Mouse (Mus musculus) embryo, embryonic 11 days (tissue): ENCODE measurements around the gene Cfap221.

Experiments
- DNase-seq: peaks from one replicate; pipeline ENCODE4 v3.0.0-alpha.2; 2015

Gene Cfap221

GRCm38 (mm10) chr1:119996798-119997581 lies at the start of gene Cfap221:
TSS of gene Cfap221 (minus strand) at chr1:119997234.
- peak; percentile 93 for DNase-seq

- DNase-seq: no peak
Measured at GRCm38 (mm10) chr1:120044584-120044983, 47.5 kb upstream of the Cfap221 start.

- DNase-seq: no peak
Measured at GRCm38 (mm10) chr1:120042421-120042820, 45.4 kb upstream of the Cfap221 start.

GRCm38 (mm10) chr1:120038594-120038993 lies 41.6 kb upstream of the Cfap221 start:
- DNase-seq: no peak

GRCm38 (mm10) chr1:120037021-120037683 lies 40.1 kb upstream of the Cfap221 start:
- no peak for DNase-seq

- no peak for DNase-seq
Measured at GRCm38 (mm10) chr1:120035456-120036034, 38.5 kb upstream of the Cfap221 start.

GRCm38 (mm10) chr1:120034793-120035192 lies 37.8 kb upstream of the Cfap221 start:
- DNase-seq: no peak

GRCm38 (mm10) chr1:120033469-120033854 lies 36.4 kb upstream of the Cfap221 start:
- DNase-seq: no peak

GRCm38 (mm10) chr1:120032804-120033468 lies 35.9 kb upstream of the Cfap221 start:
- peak; percentile 88 for DNase-seq

GRCm38 (mm10) chr1:120030474-120030873 lies 33.4 kb upstream of the Cfap221 start:
- DNase-seq: no peak

GRCm38 (mm10) chr1:120027693-120028092 lies 30.7 kb upstream of the Cfap221 start:
- no peak for DNase-seq

GRCm38 (mm10) chr1:120025050-120025439 lies 28.0 kb upstream of the Cfap221 start:
- DNase-seq: no peak

GRCm38 (mm10) chr1:120024331-120025049 lies 27.5 kb upstream of the Cfap221 start:
- DNase-seq: no peak

- DNase-seq: no peak
Measured at GRCm38 (mm10) chr1:120021951-120022350, 24.9 kb upstream of the Cfap221 start.

- DNase-seq: no peak
Measured at GRCm38 (mm10) chr1:120020322-120020897, 23.4 kb upstream of the Cfap221 start.

- no peak for DNase-seq
Measured at GRCm38 (mm10) chr1:120019428-120019827, 22.4 kb upstream of the Cfap221 start.

GRCm38 (mm10) chr1:120018900-120019299 lies 21.9 kb upstream of the Cfap221 start:
- no peak for DNase-seq

- no peak for DNase-seq
Measured at GRCm38 (mm10) chr1:120016240-120016639, 19.2 kb upstream of the Cfap221 start.

GRCm38 (mm10) chr1:120013111-120013510 lies 16.1 kb upstream of the Cfap221 start:
- peak; percentile 75 for DNase-seq

GRCm38 (mm10) chr1:120012638-120013037 lies 15.6 kb upstream of the Cfap221 start:
- DNase-seq: no peak

GRCm38 (mm10) chr1:120007851-120008588 lies 11.0 kb upstream of the Cfap221 start:
- no peak for DNase-seq
